Mouse (Mus musculus): ENCODE measurements at regions not wholly inside any gene's neighbourhood (a gene's known extent, or its start where the extent isn't known, plus 50 kb on each side); places are given as distances from the start of the nearest gene placed in this dataset.

DNA sequence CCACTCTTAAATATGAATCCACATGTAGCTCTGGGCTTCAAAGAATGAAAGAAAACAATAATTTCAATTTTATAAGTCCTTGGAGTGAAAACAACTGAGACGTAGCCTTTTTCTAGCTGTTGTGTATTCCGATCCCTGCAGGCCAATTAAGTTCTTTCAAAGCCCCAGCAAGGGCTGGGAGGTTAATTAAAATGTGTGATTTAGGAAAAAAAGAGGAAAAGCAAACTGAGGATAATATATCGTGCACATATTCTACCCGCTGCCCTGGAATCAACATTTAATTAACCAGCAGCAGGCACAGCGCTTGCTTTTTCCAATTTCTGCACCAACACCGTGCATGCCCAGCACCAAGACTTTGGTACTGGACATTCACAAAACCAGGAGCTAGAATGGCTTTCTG is 167.0 kb downstream of the Nectin3 start:
- no peak for DNase-seq (ENCODE audit: low spot score in 2 of 2)

DNA sequence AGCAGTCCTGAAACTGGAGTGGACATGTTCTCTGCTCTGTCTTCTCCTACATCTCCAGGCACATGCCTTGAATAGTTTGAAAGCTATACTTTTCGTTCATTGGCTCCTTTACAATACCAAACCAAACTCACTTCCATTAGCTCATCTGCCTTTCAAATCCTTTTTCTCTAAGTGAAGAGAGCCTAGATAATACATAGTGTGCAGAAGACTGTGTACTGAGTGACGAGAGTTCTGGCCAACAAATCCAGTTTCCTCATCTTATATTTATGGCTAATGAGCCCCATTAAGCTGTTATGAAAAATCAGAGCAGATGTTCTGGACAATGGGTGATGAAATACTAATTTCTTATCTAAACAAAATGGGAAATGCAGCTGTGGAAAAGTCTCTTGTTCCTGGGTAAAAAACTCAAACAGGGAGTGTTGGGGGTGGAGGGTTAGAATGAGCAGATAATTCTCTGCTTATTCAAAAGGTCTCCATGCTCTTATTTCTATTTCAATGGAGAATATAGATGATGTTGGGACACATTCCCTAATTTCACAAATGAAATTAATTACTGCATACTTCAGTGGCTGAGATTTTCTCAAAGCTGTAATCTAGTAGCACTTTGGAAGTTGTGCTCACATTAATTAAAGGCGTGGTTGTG is 144.3 kb upstream of the Gm4737 start:
- DNase-seq (ENCODE audit: low spot score in 2 of 2): no peak

DNA sequence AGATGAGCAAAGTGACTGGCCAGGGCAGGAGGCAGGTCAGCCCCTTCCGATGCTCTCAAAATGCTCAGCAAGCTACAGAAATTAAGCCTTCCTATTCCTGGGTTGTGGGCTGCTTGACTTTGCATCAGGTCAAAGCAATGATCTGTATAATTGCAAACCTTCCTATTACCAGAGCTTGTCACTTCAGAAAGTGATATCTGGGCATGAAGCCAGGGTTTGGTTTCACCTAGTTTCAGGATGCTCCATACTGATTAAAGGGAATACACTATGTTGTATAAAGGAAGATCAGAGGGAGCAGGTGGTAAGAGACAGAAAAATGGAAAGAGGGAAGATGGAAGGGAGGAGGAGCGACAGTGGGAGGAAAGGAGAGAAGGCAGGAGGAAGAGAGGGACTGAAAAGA is 142.3 kb upstream of the Gm4737 start:
- no peak for DNase-seq (ENCODE audit: low spot score in 2 of 2)

- no peak for DNase-seq (ENCODE audit: low spot score in 2 of 2)
These were observed 141.5 kb upstream of the Gm4737 start for GRCm38 (mm10) chr16:46296412-46296811.

DNA sequence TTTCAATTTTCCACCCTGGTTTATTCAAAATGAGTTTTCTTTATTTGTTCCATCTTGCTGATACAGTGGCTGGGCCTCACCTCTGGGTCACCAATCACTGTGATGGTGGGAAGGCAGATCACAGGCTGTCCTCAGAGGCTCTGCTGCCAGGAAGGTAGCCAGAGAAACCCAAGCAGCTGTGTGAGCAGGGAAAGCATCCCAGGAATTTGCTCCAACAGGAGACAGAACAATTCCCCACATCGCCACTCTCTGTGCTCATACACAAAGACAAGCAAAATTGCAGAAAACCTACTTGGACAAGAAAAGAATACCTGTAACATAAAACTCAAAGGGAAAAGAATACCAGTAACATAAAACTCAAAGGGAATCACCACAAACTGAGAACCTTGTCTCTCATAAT is 139.0 kb upstream of the Gm4737 start:
- no peak for DNase-seq (ENCODE audit: low spot score in 2 of 2)

DNA sequence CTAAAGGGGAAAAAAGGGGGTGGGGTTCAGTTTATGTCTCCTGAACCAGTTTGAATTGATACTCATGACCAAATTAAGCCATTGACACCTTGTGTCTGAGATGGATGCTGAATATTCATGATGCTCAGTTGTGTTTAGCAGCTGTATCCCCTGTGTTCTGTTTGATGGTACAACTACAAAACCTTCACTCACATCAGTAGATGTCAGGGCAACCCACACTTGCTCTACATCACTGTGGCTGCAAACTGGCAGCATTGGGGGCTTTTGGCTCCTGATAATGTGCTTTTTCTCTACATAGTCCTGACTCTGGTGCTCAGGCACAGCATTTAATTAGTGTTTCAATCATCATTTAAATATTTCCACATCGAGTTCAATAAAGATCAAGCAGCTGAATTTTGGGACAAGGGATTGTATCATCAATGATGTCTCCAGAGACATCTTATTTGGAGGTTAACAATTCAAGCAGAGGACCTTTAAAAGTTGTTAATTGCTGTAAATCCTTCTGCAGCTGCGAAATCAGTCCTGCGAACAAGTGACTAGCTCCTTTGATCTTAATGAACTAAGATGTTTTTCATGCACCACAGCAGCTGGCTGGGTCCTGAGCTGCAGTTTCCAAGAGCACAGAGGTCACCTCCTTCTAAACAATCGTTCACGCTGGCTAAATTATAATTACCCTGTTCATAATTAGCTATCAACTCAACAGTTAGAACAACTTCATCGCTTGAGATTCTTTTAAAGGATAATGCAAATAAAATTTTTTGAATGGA is 136.4 kb upstream of the Gm4737 start:
- no peak for DNase-seq (ENCODE audit: low spot score in 2 of 2)

DNA sequence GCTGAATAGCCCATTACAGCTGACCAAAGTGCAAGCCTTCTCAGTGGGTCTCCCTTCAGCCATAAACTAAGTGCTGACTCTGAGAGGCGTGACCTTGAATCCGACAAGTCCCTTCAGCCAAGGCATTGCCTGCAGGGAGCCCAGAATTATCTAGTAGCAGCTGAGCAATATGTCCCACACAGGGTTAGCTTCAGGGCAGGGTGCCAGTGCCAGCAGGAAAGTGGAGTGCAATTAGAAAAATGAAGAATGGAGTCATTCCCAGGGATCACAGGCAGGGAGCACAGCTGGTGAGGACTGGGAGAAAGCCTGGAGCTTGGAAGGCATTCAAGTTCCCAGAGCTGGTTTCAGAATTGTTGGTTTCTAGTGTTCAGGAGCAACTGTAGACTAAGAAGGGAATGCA is 135.3 kb upstream of the Gm4737 start:
- DNase-seq (ENCODE audit: low spot score in 2 of 2): peak in 1 of 2 experiments; percentile 0

DNA sequence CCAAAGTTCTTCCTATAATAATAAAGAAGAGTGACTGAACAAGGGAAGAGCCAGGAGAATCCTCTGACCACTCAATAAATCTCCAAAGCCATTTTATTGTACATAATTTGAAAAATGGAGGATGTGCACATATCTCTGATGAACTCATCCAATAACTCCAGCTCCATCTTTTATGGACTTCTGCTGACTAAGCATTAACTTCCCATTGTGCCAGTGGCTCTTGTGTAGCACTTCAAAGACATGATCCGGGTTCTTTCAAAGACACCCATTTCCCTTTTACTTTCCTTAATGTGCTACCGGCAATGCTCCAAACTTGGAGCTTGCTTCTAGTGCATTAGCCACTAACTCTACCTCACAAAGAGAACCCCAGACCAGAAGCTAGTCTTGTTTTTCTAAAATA is 112.7 kb upstream of the Gm4737 start:
- no peak for DNase-seq (ENCODE audit: low spot score in 2 of 2)

GRCm38 (mm10) chr16:46251639-46252038 is 96.8 kb upstream of the Gm4737 start:
- DNase-seq (ENCODE audit: low spot score in 2 of 2): no peak

GRCm38 (mm10) chr16:46250943-46251342 is 96.1 kb upstream of the Gm4737 start:
- DNase-seq (ENCODE audit: low spot score in 2 of 2): no peak

GRCm38 (mm10) chr16:46245598-46245997 is 90.7 kb upstream of the Gm4737 start:
- no peak for DNase-seq (ENCODE audit: low spot score in 2 of 2)

DNA sequence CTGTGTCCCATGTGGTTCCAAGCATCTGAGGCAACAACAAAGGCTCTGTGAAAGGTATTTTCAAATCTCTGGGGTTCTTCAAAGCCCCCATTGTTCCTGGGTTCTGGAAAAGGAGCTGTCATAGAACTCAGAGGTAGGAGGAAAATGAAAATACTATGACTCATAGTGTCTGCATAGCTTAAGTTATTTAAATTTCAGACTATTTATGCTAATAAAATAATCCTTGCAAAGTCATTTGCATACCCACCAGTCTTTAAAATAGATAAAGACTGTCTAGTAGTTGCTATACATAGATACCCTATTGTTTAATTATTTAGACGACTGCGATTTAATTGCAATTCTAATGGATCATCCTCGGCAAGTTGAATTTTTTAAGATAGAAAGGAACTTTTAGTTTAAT is 73.9 kb upstream of the Gm4737 start:
- DNase-seq (ENCODE audit: low spot score in 2 of 2): no peak

- no peak for DNase-seq (ENCODE audit: low spot score in 2 of 2)
These were observed 68.3 kb upstream of the Gm4737 start for GRCm38 (mm10) chr16:46223084-46223600.

- peak; percentile 5 to 11 for DNase-seq (ENCODE audit: low spot score in 2 of 2)
These were observed 57.6 kb upstream of the Gm4737 start for GRCm38 (mm10) chr16:46212504-46212903.

DNA sequence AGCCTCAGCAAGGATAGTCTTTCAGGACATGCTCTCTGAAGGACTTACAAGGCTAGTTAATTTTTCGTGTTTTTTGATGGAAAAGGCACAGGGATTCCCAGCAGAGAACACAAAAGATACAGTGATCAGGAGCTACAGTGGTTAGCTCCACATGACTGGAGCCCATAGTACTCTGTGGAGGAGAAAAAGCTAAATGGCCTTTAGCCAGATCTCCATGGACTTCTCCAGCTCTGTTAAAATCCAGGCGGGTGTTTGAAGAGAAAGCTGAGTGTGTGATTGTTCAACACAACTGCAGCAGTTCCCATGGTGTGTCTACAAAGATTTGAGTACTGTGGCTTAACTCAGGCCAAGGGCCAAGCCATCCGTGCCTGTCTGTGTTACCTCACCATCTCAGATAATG is 57.0 kb upstream of the Gm4737 start:
- DNase-seq (ENCODE audit: low spot score in 2 of 2): no peak

DNA sequence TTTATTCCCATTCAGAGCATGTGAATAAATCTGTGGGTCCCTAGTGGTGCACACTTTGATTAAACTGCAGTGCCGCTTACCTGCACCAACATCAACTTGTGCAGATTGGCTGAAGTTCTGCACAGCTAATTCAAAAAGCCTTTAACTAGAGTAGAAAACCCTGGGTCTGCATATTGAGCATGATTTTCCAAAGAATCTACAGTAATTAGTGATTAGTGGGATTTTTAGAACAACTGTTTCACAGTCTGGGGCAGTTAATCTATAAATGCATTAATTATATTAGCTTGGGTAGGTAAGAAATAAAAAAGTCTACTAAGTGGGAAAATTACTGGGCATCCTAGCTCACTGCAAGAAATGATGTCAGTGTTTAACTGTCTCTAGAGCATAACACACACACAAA is 50.2 kb upstream of the Gm4737 start:
- no peak for DNase-seq (ENCODE audit: low spot score in 2 of 2)

Data from heart, adult 9 months (tissue).